Mouse (Mus musculus) limb, embryonic 13.5 days (tissue): ENCODE results near the gene Gm49333. TPM values are rescaled to one million over a fixed set of nuclear protein-coding genes. Genes with fewer than 3 reads are reported as not detected.

ENCODE experiments used
- ATAC-seq: fragments of 200-750 bp; cut with Nextera tagmentation; 2 replicates; pipeline ENCODE4 v1.8.0; 2017; ENCODE audit warnings: low read depth, moderate number of reproducible peaks, moderate TSS enrichment; ENCODE audit not compliant: low FRiP score
- H3K27ac ChIP-seq: fragments of 300-500 bp; sonication (generic); 2 replicates; pipeline ENCODE4 v1.5.1; 2015; ENCODE audit warnings: inconsistent platforms, mild to moderate bottlenecking, moderate library complexity
- H3K27me3 ChIP-seq: fragments of 300-500 bp; sonication (generic); 2 replicates; pipeline ENCODE4 v1.6.1; 2015; ENCODE audit warnings: mild to moderate bottlenecking, inconsistent platforms
- H3K36me3 ChIP-seq: fragments of 300-500 bp; sonication (generic); 2 replicates; pipeline ENCODE4 v1.6.1; 2015; ENCODE audit warnings: inconsistent platforms, mild to moderate bottlenecking, moderate library complexity
- H3K4me1 ChIP-seq: fragments of 300-500 bp; sonication (generic); 2 replicates; pipeline ENCODE4 v1.6.1; 2015; ENCODE audit warnings: inconsistent platforms
- H3K4me2 ChIP-seq: fragments of 300-500 bp; sonication (generic); replicated peaks from 2 replicates; pipeline ENCODE4 v1.6.1; 2015; ENCODE audit warnings: inconsistent platforms, mild to moderate bottlenecking, moderate library complexity
- H3K4me3 ChIP-seq: fragments of 300-500 bp; sonication (generic); 2 replicates; pipeline ENCODE4 v1.5.1; 2015; ENCODE audit warnings: moderate library complexity, mild to moderate bottlenecking, inconsistent platforms
- H3K9ac ChIP-seq: fragments of 300-500 bp; sonication (generic); 2 replicates; pipeline ENCODE4 v1.6.1; 2015; ENCODE audit warnings: mild to moderate bottlenecking, inconsistent platforms
- H3K9me3 ChIP-seq: fragments of 300-500 bp; sonication (generic); 2 replicates; pipeline ENCODE4 v1.6.1; 2016; ENCODE audit warnings: inconsistent platforms
- WGBS: fragments of 180-500 bp; shearing (Covaris S2); methylation state at CpG from one replicate; pipeline ENCODE4 v1.1.7; 2015; 5-methylcytosine and 5-hydroxymethylcytosine counted together
- polyA plus RNA-seq: library from polyadenylated mRNA; unstranded; fragments of >200 nt; fragmentation: Nextera tagmentation; extraction: Ambion mirVana; gene quantifications from 2 replicates; pipeline ENCODE4 v1.2.1, GENCODE M21; 2015

Gm49333 gene
- not detected in 2 replicates for polyA plus RNA-seq

GRCm38 (mm10) chr16:20611357-20612227, at the start of gene Gm49333, which contains the start of the genes Eef1akmt4 and Alg3:
TSS of gene Gm49333 (plus strand) at chr16:20611610.
TSS of gene Eef1akmt4 (plus strand) at chr16:20611593.
TSS of gene Alg3 (minus strand) at chr16:20611735.
- 2% methylated on average over 41 of the region's 41 CpGs for WGBS
- H3K36me3 ChIP-seq: peaks cover 24% of the 10 kb centered on the region
- peaks cover 14% of the 10 kb centered on the region for H3K4me1 ChIP-seq
- peak within 1 kb of the TSS; percentile 76 for H3K4me3 ChIP-seq
- H3K9me3 ChIP-seq: no peaks in the 10 kb centered on the region
- peak within 1 kb of the TSS; percentile 83 for H3K9ac ChIP-seq
- ATAC-seq: peak; percentile 98
- peak within 1 kb of the TSS; percentile 97 for H3K4me2 ChIP-seq
- no peaks in the 10 kb centered on the region for H3K27me3 ChIP-seq
- H3K27ac ChIP-seq: peak within 1 kb of the TSS; percentile 80

GRCm38 (mm10) chr16:20565075-20565474, 46.3 kb upstream of the Gm49333 start:
- H3K9me3 ChIP-seq: no peaks in the 10 kb centered on the region
- 90% methylated on average over 1 of the region's 1 CpGs for WGBS

GRCm38 (mm10) chr16:20589366-20589938, 22.0 kb upstream of the Gm49333 start, which contains the start of gene Vwa5b2:
TSS of gene Vwa5b2 (plus strand) at chr16:20589471.
- no peak within 1 kb of the TSS for H3K27ac ChIP-seq
- peak within 1 kb of the TSS; percentile 49 for H3K4me3 ChIP-seq
- peaks cover 21% of the 10 kb centered on the region for H3K4me1 ChIP-seq
- peak within 1 kb of the TSS; percentile 62 for H3K9ac ChIP-seq
- peak; percentile 75 for ATAC-seq
- H3K4me2 ChIP-seq: peak within 1 kb of the TSS; percentile 81
- H3K27me3 ChIP-seq: peaks cover 70% of the 10 kb centered on the region
- H3K36me3 ChIP-seq: no peaks in the 10 kb centered on the region
- WGBS: under 1% methylated on average over 24 of the region's 24 CpGs
- no peaks in the 10 kb centered on the region for H3K9me3 ChIP-seq

More at GRCm38 (mm10) chr16:20565075-20565474, 46.3 kb upstream of the Gm49333 start:
- Histone ChIP-seq H3K4me1 (no peaks in the 10 kb centered on the region), H3K4me2 (no peak overlapping the region), H3K27me3 (no peaks in the 10 kb centered on the region), H3K9ac (no peak overlapping the region), H3K4me3 (no peak overlapping the region), H3K36me3 (peaks cover 35% of the 10 kb centered on the region), H3K27ac (no peak overlapping the region)
- ATAC-seq: no peak

GRCm38 (mm10) chr16:20589939-20590679, 21.3 kb upstream of the Gm49333 start:
- Histone ChIP-seq H3K4me2 (peak overlapping the region; percentile 81), H3K27ac (no peak overlapping the region), H3K36me3 (no peaks in the 10 kb centered on the region), H3K4me3 (peak overlapping the region; percentile 49), H3K27me3 (peaks cover 77% of the 10 kb centered on the region), H3K4me1 (peaks cover 21% of the 10 kb centered on the region), H3K9ac (peak overlapping the region; percentile 62), H3K9me3 (no peaks in the 10 kb centered on the region)
- WGBS: under 1% methylated on average over 39 of the region's 39 CpGs
- peak; percentile 87 for ATAC-seq

- no peak for ATAC-seq
- no peaks in the 10 kb centered on the region for H3K36me3 ChIP-seq
- H3K4me1 ChIP-seq: peaks cover 21% of the 10 kb centered on the region
- H3K4me2 ChIP-seq: peak overlapping the region; percentile 81
- H3K9me3 ChIP-seq: no peaks in the 10 kb centered on the region
- 2% methylated on average over 16 of the region's 17 CpGs for WGBS
- peak overlapping the region; percentile 49 for H3K4me3 ChIP-seq
- peaks cover 81% of the 10 kb centered on the region for H3K27me3 ChIP-seq
- H3K9ac ChIP-seq: peak overlapping the region; percentile 62; the same call in 1 of the 2 replicates
- no peak overlapping the region for H3K27ac ChIP-seq
These were observed 20.8 kb upstream of the Gm49333 start for GRCm38 (mm10) chr16:20590680-20591038.

- Histone ChIP-seq H3K4me2 (peak overlapping the region; percentile 81), H3K9me3 (no peaks in the 10 kb centered on the region), H3K27ac (no peak overlapping the region), H3K27me3 (peaks cover 81% of the 10 kb centered on the region), H3K4me1 (peaks cover 21% of the 10 kb centered on the region), H3K36me3 (no peaks in the 10 kb centered on the region), H3K4me3 (peak overlapping the region; percentile 49), H3K9ac (no peak overlapping the region)
- WGBS: 5% methylated on average over 48 of the region's 48 CpGs
- ATAC-seq: no peak
These were observed 20.2 kb upstream of the Gm49333 start for GRCm38 (mm10) chr16:20591076-20591705.

GRCm38 (mm10) chr16:20595060-20595673, 16.2 kb upstream of the Gm49333 start:
- Histone ChIP-seq H3K4me2 (no peak overlapping the region), H3K27ac (no peak overlapping the region), H3K4me3 (no peak overlapping the region), H3K4me1 (peaks cover 12% of the 10 kb centered on the region), H3K36me3 (no peaks in the 10 kb centered on the region), H3K9me3 (no peaks in the 10 kb centered on the region), H3K9ac (no peak overlapping the region), H3K27me3 (peaks cover 54% of the 10 kb centered on the region)
- 87% methylated on average over 7 of the region's 7 CpGs for WGBS
- ATAC-seq: no peak

GRCm38 (mm10) chr16:20595737-20596136, 15.7 kb upstream of the Gm49333 start:
- 87% methylated on average over 4 of the region's 4 CpGs for WGBS
- H3K4me3 ChIP-seq: no peak overlapping the region
- H3K4me1 ChIP-seq: peaks cover 7% of the 10 kb centered on the region
- no peaks in the 10 kb centered on the region for H3K9me3 ChIP-seq
- H3K36me3 ChIP-seq: no peaks in the 10 kb centered on the region
- no peak overlapping the region for H3K9ac ChIP-seq
- no peak for ATAC-seq
- H3K27ac ChIP-seq: no peak overlapping the region
- peaks cover 48% of the 10 kb centered on the region for H3K27me3 ChIP-seq
- no peak overlapping the region for H3K4me2 ChIP-seq

GRCm38 (mm10) chr16:20596687-20597441, 14.5 kb upstream of the Gm49333 start:
- Histone ChIP-seq H3K36me3 (no peaks in the 10 kb centered on the region), H3K4me3 (no peak overlapping the region), H3K27me3 (peaks cover 37% of the 10 kb centered on the region), H3K4me1 (no peaks in the 10 kb centered on the region), H3K9me3 (no peaks in the 10 kb centered on the region), H3K9ac (no peak overlapping the region), H3K4me2 (no peak overlapping the region), H3K27ac (no peak overlapping the region)
- 41% methylated on average over 7 of the region's 7 CpGs for WGBS
- no peak for ATAC-seq

GRCm38 (mm10) chr16:20600511-20600910, 10.9 kb upstream of the Gm49333 start:
- no peak for ATAC-seq
- H3K27me3 ChIP-seq: 0 out of 2 replicates have a peak, but pooled peaks cover under 1% of the 10 kb centered on the region
- 71% methylated on average over 5 of the region's 5 CpGs for WGBS
- H3K4me3 ChIP-seq: no peak overlapping the region
- H3K4me2 ChIP-seq: no peak overlapping the region
- H3K9me3 ChIP-seq: no peaks in the 10 kb centered on the region
- peaks cover 19% of the 10 kb centered on the region for H3K36me3 ChIP-seq
- no peaks in the 10 kb centered on the region; the same call in 1 of the 2 replicates for H3K4me1 ChIP-seq
- no peak overlapping the region for H3K27ac ChIP-seq
- H3K9ac ChIP-seq: no peak overlapping the region
